Mouse (Mus musculus) left cerebral cortex, adult 2 months (tissue): ENCODE data around the gene Adat3. TPM values are rescaled to one million over a fixed set of nuclear protein-coding genes. Genes with fewer than 3 reads are reported as not detected.

Experiments used
- DNase-seq, 2 experiments: peaks; one replicate each; pipeline ENCODE4 v3.0.0; 2021 to 2022; ENCODE audit warnings: low spot score in 2 of 2, mixed read lengths in 1 of 2; ENCODE audit errors: extremely low spot score in 1 of 2
- H3K27ac ChIP-seq: fragments of 200-600 bp; 2 replicates; pipeline ENCODE4 v1.8.1; 2022
- H3K4me3 ChIP-seq: fragments of 200-600 bp; 2 replicates; pipeline ENCODE4 v1.8.1; 2022
- CTCF ChIP-seq: fragments of 200-600 bp; IDR thresholded peaks from 2 replicates; pipeline ENCODE4 v1.8.1; 2022; ENCODE audit warnings: antibody characterized with exemption, mild to moderate bottlenecking, moderate library complexity
- intact Hi-C: fragments of 180-260 bp; cut with DNase I; formaldehyde crosslinking; loops from one replicate; pipeline ENCODE4 v1.15.1; 2025
- total RNA-seq, 2 experiments: library from RNA; stranded (reverse); gene quantifications; 2 replicates each; pipeline ENCODE4 v1.2.3; 2021

The Adat3 gene
- total RNA-seq, 2 experiments from 2014 or later, result 1.3 to 5.6 TPM

DNA sequence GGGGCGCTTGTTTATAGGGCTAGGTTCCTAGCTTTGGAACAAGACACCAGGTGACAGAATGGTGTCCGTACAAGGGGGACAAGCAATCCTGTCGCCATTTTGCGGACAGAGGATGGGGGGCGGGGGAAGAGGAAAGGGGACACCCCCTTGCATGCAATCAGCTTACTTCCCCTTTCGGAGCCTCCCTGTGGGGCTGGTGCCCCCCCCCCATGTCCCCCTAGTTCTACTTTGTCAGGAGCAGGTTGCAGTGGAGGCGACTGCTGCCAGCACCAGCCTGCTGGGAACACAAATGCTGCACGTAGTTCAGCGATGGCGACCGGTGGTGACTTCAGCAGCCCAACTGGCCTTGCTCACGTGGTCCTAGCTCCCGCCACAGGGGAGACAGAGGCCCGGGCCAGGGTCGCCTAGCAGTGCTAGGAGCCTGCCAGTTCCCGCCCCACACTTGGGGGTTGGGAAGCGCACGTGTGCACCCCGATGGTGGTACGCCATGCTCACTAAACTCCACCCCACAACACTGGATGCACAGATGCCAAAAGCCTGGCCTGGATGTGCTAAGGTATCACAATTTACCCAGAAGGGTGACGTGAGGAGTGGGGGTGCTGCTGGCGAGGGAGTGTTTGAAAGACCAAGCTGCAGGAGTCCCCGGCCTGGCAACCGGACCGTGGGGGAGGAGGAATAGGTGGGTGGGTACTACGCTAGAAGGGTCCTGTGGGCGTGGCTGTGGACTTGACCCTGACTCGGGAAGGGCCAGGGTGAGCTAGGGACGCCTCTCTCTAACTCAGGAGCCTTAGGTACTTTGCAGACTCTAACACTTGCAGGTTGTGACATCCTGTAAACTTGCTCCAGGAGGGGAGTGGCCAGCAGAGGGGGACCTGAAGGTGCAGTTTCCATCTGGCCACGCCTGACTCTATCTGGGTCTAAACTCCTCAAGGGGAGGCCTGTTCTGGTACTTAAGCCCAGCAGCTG is 31.5 kb upstream of the Adat3 start:
- intact Hi-C loops, result no loop called here
- DNase-seq, result no peak
- peak overlapping the region; percentile 17; the same call in 1 of the 2 replicates for H3K4me3 ChIP-seq
- TF ChIP-seq CTCF, result no peak
- peak overlapping the region; percentile 76 for H3K27ac ChIP-seq

DNA sequence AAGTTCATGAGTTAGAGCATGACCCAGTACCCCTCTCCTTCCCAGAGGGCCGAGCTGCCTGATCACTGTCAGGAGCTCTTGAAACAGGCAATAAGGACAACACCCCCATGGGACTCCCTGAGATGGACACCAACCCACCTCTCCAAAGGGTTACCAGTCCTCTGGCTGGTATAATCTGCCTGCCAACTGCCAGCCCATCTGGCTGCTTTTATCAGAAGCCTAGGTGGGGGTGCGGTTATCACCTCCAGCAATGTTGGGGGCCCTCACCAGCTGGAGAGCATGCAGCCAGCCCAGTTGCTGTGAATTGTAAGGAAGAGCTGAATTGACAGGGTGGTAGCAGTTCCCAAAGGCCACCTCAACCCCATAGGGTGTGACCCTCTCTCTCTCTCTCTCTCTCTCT is 30.2 kb upstream of the Adat3 start:
- H3K4me3 ChIP-seq, result no peak overlapping the region
- DNase-seq, result peak in 1 of 2 experiments; percentile 12
- intact Hi-C loops, result no loop called here
- no peak for TF ChIP-seq CTCF
- peak overlapping the region; percentile 76 for H3K27ac ChIP-seq

DNA sequence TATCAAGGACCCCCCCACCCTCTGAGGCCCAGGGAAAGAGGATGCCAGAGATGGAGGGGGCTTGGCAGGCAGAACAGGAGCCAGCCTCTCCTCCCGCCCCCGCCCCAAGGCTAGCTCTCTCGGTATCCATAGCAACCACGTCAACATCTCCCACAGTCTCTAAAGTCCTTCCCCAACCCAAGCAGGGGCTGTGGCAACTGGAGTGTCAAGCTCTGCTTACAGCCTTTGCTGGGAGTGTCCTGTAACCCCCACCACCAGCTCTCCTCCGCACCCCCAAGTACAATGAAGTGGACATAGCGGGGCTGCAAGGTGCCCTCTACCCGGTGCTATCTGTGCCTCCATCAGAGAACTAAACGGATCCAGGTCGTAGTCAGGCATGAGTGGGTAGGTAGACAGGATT is 28.7 kb upstream of the Adat3 start:
- intact Hi-C loops, result no loop called here
- no peak for TF ChIP-seq CTCF
- H3K4me3 ChIP-seq, result peak overlapping the region; percentile 36
- peak overlapping the region; percentile 96 for H3K27ac ChIP-seq
- DNase-seq, result peak in 1 of 2 experiments; percentile 51

DNA sequence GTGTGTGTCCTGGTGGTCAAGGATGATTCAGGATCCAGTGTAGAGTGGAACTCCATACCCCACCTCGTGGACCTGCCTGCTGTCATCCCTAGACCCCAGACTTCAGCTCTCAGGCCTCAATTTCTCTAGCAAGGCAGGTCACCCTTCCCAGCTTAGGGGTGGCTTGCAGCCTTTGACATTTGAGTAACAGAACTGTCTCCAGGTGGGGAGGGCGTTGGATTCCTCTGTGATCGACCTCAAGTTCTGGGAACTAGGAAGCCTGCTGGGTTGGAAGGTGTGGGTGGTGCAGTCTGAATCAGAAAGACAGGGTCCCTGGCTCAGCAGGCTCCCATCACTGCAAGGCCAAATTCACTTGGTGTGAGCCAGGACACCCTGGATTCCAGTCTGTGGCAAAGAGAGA is 27.8 kb upstream of the Adat3 start:
- peak overlapping the region; percentile 83 for H3K4me3 ChIP-seq
- peak overlapping the region; percentile 96 for H3K27ac ChIP-seq
- intact Hi-C loops, result loop anchor here (5.0 kb wide), 1 partner anchor 102 kb away; the partner anchor contains the start of gene Mknk2
- no peak for TF ChIP-seq CTCF
- peak in 1 of 2 experiments; percentile 23 for DNase-seq

DNA sequence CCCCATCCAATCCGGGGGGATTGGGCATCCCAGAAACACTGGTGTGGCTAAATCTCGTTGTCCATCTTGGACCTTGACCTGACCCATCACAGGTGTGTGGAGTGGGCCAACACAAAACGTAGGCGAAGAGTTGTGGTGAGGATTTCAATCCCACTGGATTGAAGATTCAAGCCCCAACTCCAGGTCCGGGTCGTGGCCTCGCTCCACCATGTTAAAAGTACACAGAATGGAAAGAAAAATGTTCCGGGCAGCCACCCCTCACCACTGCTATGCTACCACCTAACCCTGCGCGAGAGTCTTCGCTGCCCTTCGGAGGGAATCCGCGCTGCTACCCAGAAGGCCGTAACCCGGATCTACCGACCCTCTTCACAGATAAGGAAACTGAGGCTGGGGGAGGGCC is 26.8 kb upstream of the Adat3 start:
- TF ChIP-seq CTCF, result no peak
- Histone ChIP-seq H3K27ac (peak overlapping the region; percentile 96), H3K4me3 (peak overlapping the region; percentile 83)
- intact Hi-C loops, result loop anchor here (2.0 to 5.0 kb wide), 2 partner anchors 47 to 101 kb away; partner anchors contain the start of genes Csnk1g2 and Mknk2
- no peak for DNase-seq

DNA sequence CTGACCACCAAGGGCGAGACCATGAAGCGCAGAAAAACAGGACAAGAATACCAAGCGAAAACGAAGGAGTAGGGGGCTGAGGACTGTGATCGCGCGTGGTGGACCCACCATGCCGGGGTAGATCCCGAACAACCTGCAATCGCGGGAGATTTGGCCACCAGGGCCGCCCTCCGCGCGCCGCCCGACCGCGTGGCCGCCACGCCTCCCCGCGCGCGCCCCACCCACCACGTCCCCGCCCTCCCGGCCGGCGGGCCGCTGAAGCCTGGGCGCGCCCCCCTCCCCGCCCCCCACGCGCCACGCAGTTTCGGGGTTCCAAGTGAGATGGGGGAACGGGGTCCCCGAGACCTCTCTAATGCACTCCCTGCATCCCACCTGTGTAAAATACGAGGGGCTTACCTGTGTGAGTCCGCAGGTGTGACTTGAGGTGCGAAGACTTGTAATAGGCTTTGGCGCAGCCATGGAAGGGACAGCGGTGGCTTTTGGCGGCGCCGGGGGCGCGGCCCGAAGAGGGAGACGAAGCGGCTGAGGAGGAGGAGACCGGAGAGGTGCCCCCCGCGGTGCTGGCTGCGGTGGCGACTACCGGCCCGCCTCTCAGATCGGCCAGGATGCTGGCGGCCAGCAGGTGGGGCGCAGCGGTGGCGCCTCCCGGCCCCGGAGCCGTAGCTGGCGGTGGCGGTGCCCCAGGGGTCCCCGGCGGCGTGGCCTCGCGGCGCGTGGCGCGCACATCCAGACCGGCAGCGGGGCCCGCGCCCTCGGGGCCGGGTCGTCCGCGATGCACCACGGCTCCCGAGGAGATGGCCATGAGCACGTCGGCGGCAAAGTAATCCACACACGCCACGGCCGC is 26.1 kb upstream of the Adat3 start:
- peak overlapping the region; percentile 96 for H3K27ac ChIP-seq
- H3K4me3 ChIP-seq, result peak overlapping the region; percentile 83
- no peak; the same call in none of the 2 replicates for TF ChIP-seq CTCF
- intact Hi-C loops, result loop anchor here (1.0 to 5.0 kb wide), 3 partner anchors 10 to 101 kb away; partner anchors contain the start of genes Csnk1g2 and Mknk2
- no peak for DNase-seq

DNA sequence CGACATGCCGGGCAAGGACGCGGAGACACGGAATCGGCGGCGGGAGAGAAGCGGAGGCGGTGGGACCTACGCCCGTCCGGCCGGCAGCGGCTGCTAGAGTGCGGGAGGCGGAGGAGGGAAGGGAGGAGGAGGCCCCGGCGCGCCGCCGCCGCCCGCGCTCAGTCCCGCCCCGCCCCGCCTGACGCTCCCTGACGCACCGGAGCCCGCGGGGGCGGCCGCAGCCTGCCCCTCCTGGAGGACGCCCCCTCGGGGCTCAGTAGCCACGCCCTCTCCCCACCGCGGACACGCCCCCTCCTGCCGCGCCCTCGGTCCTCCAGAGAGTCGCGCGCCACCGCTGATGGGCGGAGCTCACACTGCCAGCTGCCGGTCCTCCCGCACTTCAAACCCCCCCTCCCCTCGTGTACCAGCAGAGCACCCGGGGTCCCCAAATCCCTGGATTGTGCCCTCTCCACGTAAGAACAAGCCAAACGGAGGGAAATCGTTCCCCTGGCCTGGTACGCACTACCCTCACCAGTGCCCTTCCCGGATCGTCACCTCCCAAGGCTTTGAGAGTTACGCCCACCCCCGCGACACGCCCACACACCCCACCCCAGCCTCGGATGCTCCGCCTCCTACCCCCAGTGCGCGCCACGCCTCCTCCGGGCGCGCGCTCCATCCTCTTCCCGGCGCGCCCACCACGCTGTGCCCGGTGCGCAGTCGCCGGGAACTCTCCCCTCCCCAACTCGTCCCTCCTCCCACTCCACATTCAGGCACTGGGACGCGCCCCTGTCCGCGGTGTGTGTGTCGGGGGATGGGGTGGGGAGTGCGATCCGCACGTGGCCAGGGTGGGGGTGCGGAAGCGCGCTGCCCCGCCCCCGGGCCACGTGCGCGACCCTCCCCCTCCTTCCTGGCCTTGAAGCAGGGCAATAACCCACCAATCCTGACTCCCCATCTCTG is 25.2 kb upstream of the Adat3 start, which contains the start of gene Klf16:
Gene Klf16, minus strand, starts transcription at position 127 of the 936 bp plus-strand sequence.
- Histone ChIP-seq H3K4me3 (peak within 1 kb of the TSS; percentile 83), H3K27ac (peak within 1 kb of the TSS; percentile 96)
- TF ChIP-seq CTCF, result no peak
- DNase-seq, result peak; percentile 95 to 96
- intact Hi-C loops, result loop anchor here (1.0 to 5.0 kb wide), 3 partner anchors 11 to 100 kb away; partner anchors contain the start of genes Csnk1g2 and Mknk2

DNA sequence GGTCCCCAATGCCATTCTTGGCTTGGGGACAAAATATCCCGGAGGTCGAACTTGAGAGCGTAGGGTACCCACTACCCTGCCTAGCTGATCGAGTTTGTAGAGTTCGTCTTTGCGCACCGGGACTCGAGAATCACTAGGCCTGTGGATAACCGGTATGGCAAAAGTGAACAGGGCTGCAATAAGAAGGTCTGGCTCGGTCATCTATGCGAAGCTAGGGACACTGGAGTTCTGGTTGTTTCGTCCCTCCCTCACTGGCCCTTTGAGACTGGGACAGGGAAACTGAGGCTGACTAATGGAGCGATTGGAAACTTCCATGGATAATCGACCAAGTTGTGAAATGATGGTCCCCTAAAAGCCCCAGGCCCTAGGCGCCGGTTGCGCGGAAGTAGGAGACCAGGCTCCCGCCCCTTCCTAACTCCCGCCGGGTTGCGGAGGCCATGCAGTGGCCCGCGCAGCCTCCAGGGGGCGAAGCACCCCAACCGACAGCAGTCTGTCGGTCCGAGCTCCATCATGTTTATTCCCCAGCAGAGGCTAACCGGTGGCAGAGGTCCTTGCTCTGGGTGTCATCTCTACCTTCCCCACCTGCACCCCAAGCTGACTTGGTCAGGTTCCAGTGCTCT is 24.4 kb upstream of the Adat3 start:
- H3K4me3 ChIP-seq, result peak overlapping the region; percentile 83

DNA sequence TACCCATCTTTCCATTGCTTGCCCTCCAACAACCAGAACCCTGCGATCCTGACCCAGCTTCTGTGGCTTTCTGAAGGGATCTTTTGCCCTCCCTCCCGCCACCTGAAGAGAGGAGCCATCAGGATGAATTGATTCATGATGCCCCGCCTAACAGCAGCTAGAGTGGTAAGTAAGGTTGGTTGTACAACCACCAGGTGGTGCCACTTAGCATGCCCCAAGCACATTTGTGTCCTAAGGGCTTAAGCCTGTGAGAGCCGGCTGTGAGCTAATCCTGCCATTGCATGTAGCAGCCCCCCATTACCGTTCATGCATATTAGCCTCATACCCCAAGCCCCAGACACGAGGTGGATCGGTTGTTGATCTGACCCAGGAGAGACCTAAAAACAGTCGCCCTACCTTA is 23.8 kb upstream of the Adat3 start:
- intact Hi-C loops, result loop anchor here (5.0 kb wide), 1 partner anchor 98 kb away; the partner anchor contains the start of gene Mknk2
- peak; percentile 52 for TF ChIP-seq CTCF
- no peak for DNase-seq
- Histone ChIP-seq H3K4me3 (no peak overlapping the region), H3K27ac (peak overlapping the region; percentile 90; the same call in 1 of the 2 replicates)

More for the DNA sequence above, 24.4 kb upstream of the Adat3 start:
- intact Hi-C loops, result loop anchor here (5.0 kb wide), 1 partner anchor 99 kb away; the partner anchor contains the start of gene Mknk2
- H3K27ac ChIP-seq, result peak overlapping the region; percentile 90
- TF ChIP-seq CTCF, result peak; percentile 75
- DNase-seq, result peak in 1 of 2 experiments; percentile 68

DNA sequence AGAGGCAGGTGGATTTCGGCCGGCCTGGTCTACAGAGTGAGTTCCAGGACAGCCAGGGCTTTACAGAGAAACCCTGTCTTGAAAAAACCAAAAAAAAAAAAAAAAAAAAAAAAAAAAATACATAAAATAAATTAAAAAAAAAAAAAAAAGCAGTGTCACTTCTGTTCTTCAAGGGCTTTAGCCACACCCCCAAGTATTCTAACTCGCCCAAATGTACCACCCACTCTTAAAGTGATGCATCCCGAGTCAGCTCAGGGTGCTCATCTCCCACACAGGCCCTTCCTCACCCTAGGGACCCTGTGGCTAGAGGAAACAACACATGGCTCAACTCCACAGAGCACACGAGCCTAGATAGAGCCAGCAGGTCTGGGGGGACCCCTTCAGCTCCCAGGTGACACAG is 19.6 kb upstream of the Adat3 start:
- Histone ChIP-seq H3K4me3 (no peak overlapping the region), H3K27ac (peak overlapping the region; percentile 32; the same call in 1 of the 2 replicates)
- intact Hi-C loops, result no loop called here
- DNase-seq, result no peak
- TF ChIP-seq CTCF, result no peak
